ENCODE assay signal across 8 mouse cellular contexts in genomic region chr14:21741786-21742185, GRCm38 (mm10). TPM values are rescaled to one million over a fixed set of nuclear protein-coding genes. Genes with fewer than 3 reads are reported as not detected.
A peak's percentile ranks its signal among the peaks of the same experiment; 100 is the strongest.
DNase-seq lines count a peak whose midpoint lies in the region; ATAC-seq lines count a peak whose summit lies in the region.

No protein-coding gene starts in this region.

- 0 out of 2 replicates have a peak overlapping the region, but pooled peaks have one; percentile 13 for H3K9ac ChIP-seq in intestine, embryonic 16.5 days (ENCODE audit: low read depth, low read length)
- H3K9ac ChIP-seq in midbrain, embryonic 11.5 days (ENCODE audit: low read length), result no peak overlapping the region

- H3K27me3 ChIP-seq in intestine, embryonic 16.5 days (replicated peaks; ENCODE audit: control insufficient read depth, insufficient read depth, low read length), result no peaks in the 10 kb centered on the region
- H3K27me3 ChIP-seq in midbrain, embryonic 11.5 days (ENCODE audit: control insufficient read depth, insufficient read depth, low read length), result no peaks in the 10 kb centered on the region

- WGBS in intestine, embryonic 16.5 days, result 20% methylated on average over 4 of the region's 4 CpGs
- WGBS in midbrain, embryonic 11.5 days, result 13% methylated on average over 4 of the region's 4 CpGs

- H3K27ac ChIP-seq in intestine, embryonic 16.5 days (ENCODE audit: low read length), result no peak overlapping the region
- no peak overlapping the region for H3K27ac ChIP-seq in midbrain, embryonic 11.5 days (ENCODE audit: low read depth, low read length)

- peak; percentile 47 for ATAC-seq in granulocyte monocyte progenitor cell, adult 5-6 weeks (replicated peaks; ENCODE audit: poor library complexity, severe bottlenecking)
- peak; percentile 83 for ATAC-seq in intestine, embryonic 16.5 days
- ATAC-seq in midbrain, embryonic 11.5 days (ENCODE audit: low FRiP score), result peak; percentile 79

- H3K36me3 ChIP-seq in intestine, embryonic 16.5 days (ENCODE audit: control insufficient read depth, insufficient read depth, low read length), result no peaks in the 10 kb centered on the region
- no peaks in the 10 kb centered on the region for H3K36me3 ChIP-seq in midbrain, embryonic 11.5 days (ENCODE audit: control insufficient read depth, insufficient read depth, low read length)

- intact Hi-C loops in left cerebral cortex, postnatal 36 days (cut with DNase I), result loop anchor here (1.0 to 10.0 kb wide), 5 partner anchors 63 to 621 kb away; no protein-coding TSS in a partner anchor

- H3K9me3 ChIP-seq in intestine, embryonic 16.5 days (ENCODE audit: control insufficient read depth, low read length), result no peaks in the 10 kb centered on the region
- no peaks in the 10 kb centered on the region for H3K9me3 ChIP-seq in midbrain, embryonic 11.5 days (ENCODE audit: control insufficient read depth, low read length)

- H3K4me3 ChIP-seq in intestine, embryonic 16.5 days (ENCODE audit: low read length), result no peak overlapping the region
- H3K4me3 ChIP-seq in midbrain, embryonic 11.5 days (ENCODE audit: low read depth, low read length), result no peak overlapping the region

- H3K4me1 ChIP-seq in intestine, embryonic 16.5 days (ENCODE audit: control insufficient read depth, insufficient read depth, low read length), result no peaks in the 10 kb centered on the region
- no peaks in the 10 kb centered on the region for H3K4me1 ChIP-seq in midbrain, embryonic 11.5 days (ENCODE audit: control insufficient read depth, insufficient read depth, low read length)

- DNase-seq in urinary bladder, adult 18-20 months (ENCODE audit: low spot score in 2 of 2), result peak; percentile 56 to 65
- no peak for DNase-seq in urinary bladder, postnatal 10 days (ENCODE audit: low spot score)
- DNase-seq in embryo, embryonic 9.5 days (ENCODE audit: extremely low spot score), result peak; percentile 89
- peak; percentile 79 to 80 for DNase-seq in left cerebral cortex, postnatal 36 days (ENCODE audit: low spot score in 2 of 2)
- peak; percentile 98 for DNase-seq in midbrain, embryonic 11.5 days (ENCODE audit: low spot score, missing footprints)
- DNase-seq in right cerebral cortex, postnatal 36 days (ENCODE audit: low spot score in 2 of 2), result peak; percentile 53 to 61

- H3K4me2 ChIP-seq in intestine, embryonic 16.5 days (ENCODE audit: low read depth, low read length), result no peak overlapping the region
- H3K4me2 ChIP-seq in midbrain, embryonic 11.5 days, result no peak overlapping the region

RNA-seq across cellular contexts. Expression of gene Samd8, which starts 8.5 kb away (rescaled TPM):
- total RNA-seq in granulocyte monocyte progenitor cell, adult 5-6 weeks (2014; fragmentation: Nextera tagmentation), result 5.1 and 10.8 TPM in 2 replicates
- 4.6 and 7.5 TPM in 2 replicates for total RNA-seq in granulocyte monocyte progenitor cell, adult 5-6 weeks (2017)
- 11.4 and 12.5 TPM in 2 replicates for polyA plus RNA-seq in intestine, embryonic 16.5 days (2015; fragmentation: Nextera tagmentation; extraction: Ambion mirVana)
- total RNA-seq in left cerebral cortex, postnatal 36 days (2021), result 10 to 100 TPM; 80.4 TPM
- polyA plus RNA-seq in midbrain, embryonic 11.5 days (2014; fragmentation: Nextera tagmentation; extraction: Ambion mirVana), result 13.1 TPM in 2 replicates

RNA-seq across cellular contexts. Expression of gene Dusp13, which starts 9.2 kb away (rescaled TPM):
- total RNA-seq in granulocyte monocyte progenitor cell, adult 5-6 weeks (2014; fragmentation: Nextera tagmentation), result not detected in 2 replicates
- not detected in 2 replicates for total RNA-seq in granulocyte monocyte progenitor cell, adult 5-6 weeks (2017)
- not detected in 2 replicates for polyA plus RNA-seq in intestine, embryonic 16.5 days (2015; fragmentation: Nextera tagmentation; extraction: Ambion mirVana)
- not detected for total RNA-seq in left cerebral cortex, postnatal 36 days (2021)
- not detected in 2 replicates for polyA plus RNA-seq in midbrain, embryonic 11.5 days (2014; fragmentation: Nextera tagmentation; extraction: Ambion mirVana)

RNA-seq across cellular contexts. Expression of gene Dupd1, which starts 27.4 kb away (rescaled TPM):
- not detected in 2 replicates for total RNA-seq in granulocyte monocyte progenitor cell, adult 5-6 weeks (2014; fragmentation: Nextera tagmentation)
- total RNA-seq in granulocyte monocyte progenitor cell, adult 5-6 weeks (2017), result not detected in 2 replicates
- not detected in 2 replicates for polyA plus RNA-seq in intestine, embryonic 16.5 days (2015; fragmentation: Nextera tagmentation; extraction: Ambion mirVana)
- total RNA-seq in left cerebral cortex, postnatal 36 days (2021), result under 1 TPM in 1 of 2 experiments, not detected in 1; 0.37 TPM
- not detected in 2 replicates for polyA plus RNA-seq in midbrain, embryonic 11.5 days (2014; fragmentation: Nextera tagmentation; extraction: Ambion mirVana)

Comparison
In these comparisons a context has a peak if more than half of its experiments do, and no peak if none do; other contexts are left out.
1. RNA of gene Samd8, which starts 8.5 kb away (total RNA-seq): 80.4 TPM in left cerebral cortex, postnatal 36 days; 4.6 to 10.8 TPM in granulocyte monocyte progenitor cell, adult 5-6 weeks; every median in the first group is over 4 times any median in the second.
2. Peak in every context shown above with its lines, with median percentiles within 50 percentile points of each other: ATAC-seq.